Mouse (Mus musculus): ENCODE results near the gene BC049352.

The BC049352 gene

GRCm38 (mm10) chr9:45189661-45190174 lies 7.9 kb downstream of the BC049352 start:
- in situ Hi-C loops (cut with MboI, MseI) = no loop called here

GRCm38 (mm10) chr9:45195468-45195867 lies 13.7 kb downstream of the BC049352 start:
- in situ Hi-C loops (cut with MboI, MseI) = no loop called here

- in situ Hi-C loops (cut with MboI, MseI) = no loop called here
Observed at GRCm38 (mm10) chr9:45196125-45196830, 14.5 kb downstream of the BC049352 start.

GRCm38 (mm10) chr9:45197549-45197948 lies 15.7 kb downstream of the BC049352 start:
- in situ Hi-C loops (cut with MboI, MseI) = no loop called here

GRCm38 (mm10) chr9:45201319-45201947 lies 19.6 kb downstream of the BC049352 start:
- in situ Hi-C loops (cut with MboI, MseI) = no loop called here

- in situ Hi-C loops (cut with MboI, MseI) = no loop called here
Observed at GRCm38 (mm10) chr9:45202021-45202798, 20.4 kb downstream of the BC049352 start.

- in situ Hi-C loops (cut with MboI, MseI) = no loop called here
Observed at GRCm38 (mm10) chr9:45203797-45204410, 22.1 kb downstream of the BC049352 start, which contains the start of gene Tmprss4. Gene Tmprss4 (minus strand): TSS chr9:45204092.

GRCm38 (mm10) chr9:45205143-45205542 lies 23.3 kb downstream of the BC049352 start:
- in situ Hi-C loops (cut with MboI, MseI) = no loop called here

GRCm38 (mm10) chr9:45206121-45206520 lies 24.3 kb downstream of the BC049352 start:
- in situ Hi-C loops (cut with MboI, MseI) = no loop called here

GRCm38 (mm10) chr9:45207015-45207743 lies 25.4 kb downstream of the BC049352 start:
- in situ Hi-C loops (cut with MboI, MseI) = no loop called here

GRCm38 (mm10) chr9:45212001-45212400 lies 30.2 kb downstream of the BC049352 start:
- in situ Hi-C loops (cut with MboI, MseI) = no loop called here

GRCm38 (mm10) chr9:45215526-45216179 lies 33.8 kb downstream of the BC049352 start:
- in situ Hi-C loops (cut with MboI, MseI) = no loop called here

GRCm38 (mm10) chr9:45219644-45220043 lies 37.8 kb downstream of the BC049352 start:
- in situ Hi-C loops (cut with MboI, MseI) = loop anchor here (5.0 kb wide), 2 partner anchors 83 to 173 kb away; no protein-coding TSS in a partner anchor

GRCm38 (mm10) chr9:45221567-45221966 lies 39.8 kb downstream of the BC049352 start:
- in situ Hi-C loops (cut with MboI, MseI) = loop anchor here (5.0 kb wide), 2 partner anchors 81 to 171 kb away; no protein-coding TSS in a partner anchor

- in situ Hi-C loops (cut with MboI, MseI) = no loop called here
Observed at GRCm38 (mm10) chr9:45229359-45229758, 47.6 kb downstream of the BC049352 start.

GRCm38 (mm10) chr9:45235668-45236227 lies 53.9 kb downstream of the BC049352 start:
- in situ Hi-C loops (cut with MboI, MseI) = no loop called here

GRCm38 (mm10) chr9:45236744-45237143 lies 54.9 kb downstream of the BC049352 start:
- in situ Hi-C loops (cut with MboI, MseI) = no loop called here

- in situ Hi-C loops (cut with MboI, MseI) = no loop called here
Observed at GRCm38 (mm10) chr9:45241397-45241796, 59.6 kb downstream of the BC049352 start.

- in situ Hi-C loops (cut with MboI, MseI) = no loop called here
Observed at GRCm38 (mm10) chr9:45245432-45245831, 63.6 kb downstream of the BC049352 start.

- in situ Hi-C loops (cut with MboI, MseI) = no loop called here
Observed at GRCm38 (mm10) chr9:45246060-45246459, 64.3 kb downstream of the BC049352 start.

All from regulatory T cell (primary cell).